Mouse (Mus musculus) cerebellum, adult 2 months (tissue): ENCODE results near the gene March7.

Source experiments
- CTCF ChIP-seq: fragments of 200-500 bp; IDR thresholded peaks from 2 replicates; pipeline ENCODE4 v1.5.1; 2011; ENCODE audit warnings: low read depth, mild to moderate bottlenecking, control low read depth, low read length, moderate library complexity, borderline replicate concordance; ENCODE audit not compliant: insufficient read depth
- POLR2A ChIP-seq: fragments of 200-500 bp; IDR thresholded peaks from 2 replicates; pipeline ENCODE4 v1.6.1; 2011; ENCODE audit warnings: low read length, control low read depth, borderline replicate concordance; ENCODE audit not compliant: insufficient read depth

DNA sequence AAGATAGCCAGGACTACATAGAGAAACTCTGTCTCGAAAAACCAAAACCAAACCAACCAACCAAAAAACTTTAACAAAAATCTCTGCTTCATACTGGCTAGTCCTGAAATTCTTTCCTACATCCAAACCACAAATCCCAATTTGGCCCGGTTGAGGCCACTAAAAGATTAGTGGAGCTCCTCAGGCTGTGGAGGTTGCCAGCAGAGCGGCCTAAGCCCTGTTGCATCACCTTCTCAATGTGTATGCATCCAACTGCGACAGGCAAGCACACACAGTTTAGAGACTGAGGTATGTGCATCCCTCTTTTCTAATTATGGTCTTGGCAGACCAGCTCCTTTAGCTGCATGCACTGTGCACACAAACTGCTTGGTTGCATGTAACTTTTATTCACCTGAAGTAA, 36.1 kb upstream of the March7 start:
- no peak for TF ChIP-seq CTCF
- no peak for TF ChIP-seq POLR2A
